Mouse (Mus musculus): Measurements from ENCODE around the gene Krt79. TPM values are rescaled to one million over a fixed set of nuclear protein-coding genes. Genes with fewer than 3 reads are reported as not detected.

Krt79 gene
- total and polyA plus RNA-seq, 2 experiments from 2014 or later = 0.31 TPM; not detected in 1

GRCm38 (mm10) chr15:101895216-101895615 is 44.9 kb downstream of the Krt79 start:
- ATAC-seq (ENCODE audit: insufficient read depth, low read depth) (no peak), DNase-seq (ENCODE audit: low spot score) (no peak)
- Histone ChIP-seq H3K4me2 (ENCODE audit: low read depth, low read length) (no peak overlapping the region), H3K9me3 (replicated peaks; ENCODE audit: control insufficient read depth, low read length) (no peaks in the 10 kb centered on the region), H3K4me1 (ENCODE audit: control insufficient read depth, insufficient read depth) (no peaks in the 10 kb centered on the region), H3K27me3 (ENCODE audit: control insufficient read depth, insufficient read depth, low read length) (no peaks in the 10 kb centered on the region), H3K4me3 (ENCODE audit: low read depth, low read length) (no peak overlapping the region), H3K36me3 (replicated peaks; ENCODE audit: control insufficient read depth, insufficient read depth, low read length) (no peaks in the 10 kb centered on the region), H3K9ac (replicated peaks; ENCODE audit: low read depth, low read length) (no peak overlapping the region), H3K27ac (ENCODE audit: low read depth) (no peak overlapping the region)
- WGBS = 86% methylated on average over 4 of the region's 4 CpGs
- no peak for TF ChIP-seq CTCF (IDR thresholded peaks at IDR 0.05; ENCODE audit: low read depth)
- no peak for TF ChIP-seq EP300 (IDR thresholded peaks at IDR 0.05; ENCODE audit: low read depth)

GRCm38 (mm10) chr15:101892820-101893219 is 47.3 kb downstream of the Krt79 start, which contains the start of gene Krt76:
Gene Krt76, minus strand, starts transcription at chr15:101892920.
- Histone ChIP-seq H3K4me1 (ENCODE audit: control insufficient read depth, insufficient read depth) (no peaks in the 10 kb centered on the region), H3K27me3 (ENCODE audit: control insufficient read depth, insufficient read depth, low read length) (no peaks in the 10 kb centered on the region), H3K9ac (replicated peaks; ENCODE audit: low read depth, low read length) (no peak within 1 kb of the TSS), H3K27ac (ENCODE audit: low read depth) (no peak within 1 kb of the TSS), H3K36me3 (replicated peaks; ENCODE audit: control insufficient read depth, insufficient read depth, low read length) (no peaks in the 10 kb centered on the region), H3K4me3 (ENCODE audit: low read depth, low read length) (no peak within 1 kb of the TSS), H3K4me2 (ENCODE audit: low read depth, low read length) (no peak within 1 kb of the TSS), H3K9me3 (replicated peaks; ENCODE audit: control insufficient read depth, low read length) (no peaks in the 10 kb centered on the region)
- WGBS = 55% methylated on average over 4 of the region's 4 CpGs
- TF ChIP-seq EP300 (IDR thresholded peaks at IDR 0.05; ENCODE audit: low read depth) = no peak
- DNase-seq (ENCODE audit: low spot score) = no peak
- ATAC-seq (ENCODE audit: insufficient read depth, low read depth) = no peak

- no peak overlapping the region for H3K9ac ChIP-seq (replicated peaks; ENCODE audit: low read depth, low read length)
- DNase-seq (ENCODE audit: low spot score) (no peak), ATAC-seq (ENCODE audit: insufficient read depth, low read depth) (no peak)
- H3K27ac ChIP-seq (ENCODE audit: low read depth) = no peak overlapping the region
- H3K36me3 ChIP-seq (replicated peaks; ENCODE audit: control insufficient read depth, insufficient read depth, low read length) = no peaks in the 10 kb centered on the region
- H3K27me3 ChIP-seq (ENCODE audit: control insufficient read depth, insufficient read depth, low read length) = peaks cover 15% of the 10 kb centered on the region; the same call in 1 of the 2 replicates
- H3K9me3 ChIP-seq (replicated peaks; ENCODE audit: control insufficient read depth, low read length) = no peaks in the 10 kb centered on the region
- no peak overlapping the region for H3K4me2 ChIP-seq (ENCODE audit: low read depth, low read length)
- no peak for TF ChIP-seq CTCF (IDR thresholded peaks at IDR 0.05; ENCODE audit: low read depth)
- no peak for TF ChIP-seq EP300 (IDR thresholded peaks at IDR 0.05; ENCODE audit: low read depth)
- H3K4me1 ChIP-seq (ENCODE audit: control insufficient read depth, insufficient read depth) = no peaks in the 10 kb centered on the region
- no peak overlapping the region for H3K4me3 ChIP-seq (ENCODE audit: low read depth, low read length)
- 12% methylated on average over 11 of the region's 11 CpGs for WGBS
Measured at GRCm38 (mm10) chr15:101879776-101880175, 60.3 kb downstream of the Krt79 start.

Small RNA genes within 50 kb of the gene (microRNA-seq; reads per million reads assigned to microRNA genes)
- gene Gm44356 = not detected

Other genes starting within 250 kb of the Krt79 start
- gene Krt6a, start 246.0 kb downstream of the Krt79 start, total RNA-seq (2014; rRNA removed; ENCODE audit: low replicate concordance) = 2.8 TPM in 1 of 2 replicates, not detected in the other
- not detected in 2 replicates for gene Krt6a, start 246.0 kb downstream of the Krt79 start, polyA plus RNA-seq (2015; fragmentation: Nextera tagmentation; extraction: Ambion mirVana)
- gene Krt5, start 227.4 kb downstream of the Krt79 start, total RNA-seq (2014; rRNA removed; ENCODE audit: low replicate concordance) = 7.4 TPM in 1 of 2 replicates, not detected in the other
- gene Krt5, start 227.4 kb downstream of the Krt79 start, polyA plus RNA-seq (2015; fragmentation: Nextera tagmentation; extraction: Ambion mirVana) = 0.05 TPM in 1 of 2 replicates, not detected in the other
- gene Krt71, start 197.2 kb downstream of the Krt79 start, total RNA-seq (2014; rRNA removed; ENCODE audit: low replicate concordance) = not detected in 2 replicates
- gene Krt71, start 197.2 kb downstream of the Krt79 start, polyA plus RNA-seq (2015; fragmentation: Nextera tagmentation; extraction: Ambion mirVana) = not detected in 2 replicates
- not detected in 2 replicates for gene Krt72, start 153.9 kb downstream of the Krt79 start, total RNA-seq (2014; rRNA removed; ENCODE audit: low replicate concordance)
- not detected in 2 replicates for gene Krt72, start 153.9 kb downstream of the Krt79 start, polyA plus RNA-seq (2015; fragmentation: Nextera tagmentation; extraction: Ambion mirVana)
- gene Krt73, start 138.0 kb downstream of the Krt79 start, total RNA-seq (2014; rRNA removed; ENCODE audit: low replicate concordance) = not detected in 2 replicates
- gene Krt73, start 138.0 kb downstream of the Krt79 start, polyA plus RNA-seq (2015; fragmentation: Nextera tagmentation; extraction: Ambion mirVana) = not detected in 2 replicates
- not detected in 2 replicates for gene Krt2, start 122.2 kb downstream of the Krt79 start, total RNA-seq (2014; rRNA removed; ENCODE audit: low replicate concordance)
- gene Krt2, start 122.2 kb downstream of the Krt79 start, polyA plus RNA-seq (2015; fragmentation: Nextera tagmentation; extraction: Ambion mirVana) = not detected in 2 replicates
- not detected in 2 replicates for gene Krt1, start 89.5 kb downstream of the Krt79 start, total RNA-seq (2014; rRNA removed; ENCODE audit: low replicate concordance)
- gene Krt1, start 89.5 kb downstream of the Krt79 start, polyA plus RNA-seq (2015; fragmentation: Nextera tagmentation; extraction: Ambion mirVana) = 0.31 TPM in 1 of 2 replicates, not detected in the other
- gene Krt77, start 70.6 kb downstream of the Krt79 start, total RNA-seq (2014; rRNA removed; ENCODE audit: low replicate concordance) = not detected in 2 replicates
- gene Krt77, start 70.6 kb downstream of the Krt79 start, polyA plus RNA-seq (2015; fragmentation: Nextera tagmentation; extraction: Ambion mirVana) = not detected in 2 replicates
- not detected in 2 replicates for gene Krt76, start 47.4 kb downstream of the Krt79 start, total RNA-seq (2014; rRNA removed; ENCODE audit: low replicate concordance)
- not detected in 2 replicates for gene Krt76, start 47.4 kb downstream of the Krt79 start, polyA plus RNA-seq (2015; fragmentation: Nextera tagmentation; extraction: Ambion mirVana)
- gene Krt4, start 15.6 kb downstream of the Krt79 start, total RNA-seq (2014; rRNA removed; ENCODE audit: low replicate concordance) = 5.4 TPM in 1 of 2 replicates, not detected in the other
- 0.12 TPM in 1 of 2 replicates, not detected in the other for gene Krt4, start 15.6 kb downstream of the Krt79 start, polyA plus RNA-seq (2015; fragmentation: Nextera tagmentation; extraction: Ambion mirVana)
- not detected in 2 replicates for gene Krt78, start 14.0 kb upstream of the Krt79 start, total RNA-seq (2014; rRNA removed; ENCODE audit: low replicate concordance)
- gene Krt78, start 14.0 kb upstream of the Krt79 start, polyA plus RNA-seq (2015; fragmentation: Nextera tagmentation; extraction: Ambion mirVana) = not detected in 2 replicates
- 19.0 and 110 TPM in 2 replicates for gene Krt8, start 64.2 kb upstream of the Krt79 start, total RNA-seq (2014; rRNA removed; ENCODE audit: low replicate concordance)
- 7.2 and 10.0 TPM in 2 replicates for gene Krt8, start 64.2 kb upstream of the Krt79 start, polyA plus RNA-seq (2015; fragmentation: Nextera tagmentation; extraction: Ambion mirVana)
- 12.9 and 75.9 TPM in 2 replicates for gene Krt18, start 87.9 kb upstream of the Krt79 start, total RNA-seq (2014; rRNA removed; ENCODE audit: low replicate concordance)
- gene Krt18, start 87.9 kb upstream of the Krt79 start, polyA plus RNA-seq (2015; fragmentation: Nextera tagmentation; extraction: Ambion mirVana) = 15.0 and 15.3 TPM in 2 replicates
- gene Eif4b, start 133.4 kb upstream of the Krt79 start, total RNA-seq (2014; rRNA removed; ENCODE audit: low replicate concordance) = 109 and 110 TPM in 2 replicates
- 40.6 and 46.0 TPM in 2 replicates for gene Eif4b, start 133.4 kb upstream of the Krt79 start, polyA plus RNA-seq (2015; fragmentation: Nextera tagmentation; extraction: Ambion mirVana)
- 40.3 and 57.9 TPM in 2 replicates for gene Tns2, start 160.1 kb upstream of the Krt79 start, total RNA-seq (2014; rRNA removed; ENCODE audit: low replicate concordance)
- gene Tns2, start 160.1 kb upstream of the Krt79 start, polyA plus RNA-seq (2015; fragmentation: Nextera tagmentation; extraction: Ambion mirVana) = 21.9 and 24.6 TPM in 2 replicates
- gene Spryd3, start 195.9 kb upstream of the Krt79 start, total RNA-seq (2014; rRNA removed; ENCODE audit: low replicate concordance) = 20.0 and 22.8 TPM in 2 replicates
- 15.1 and 16.0 TPM in 2 replicates for gene Spryd3, start 195.9 kb upstream of the Krt79 start, polyA plus RNA-seq (2015; fragmentation: Nextera tagmentation; extraction: Ambion mirVana)
- gene Igfbp6, start 204.0 kb upstream of the Krt79 start, total RNA-seq (2014; rRNA removed; ENCODE audit: low replicate concordance) = 30.5 and 35.4 TPM in 2 replicates
- gene Igfbp6, start 204.0 kb upstream of the Krt79 start, polyA plus RNA-seq (2015; fragmentation: Nextera tagmentation; extraction: Ambion mirVana) = 24.0 and 24.2 TPM in 2 replicates
- 1.7 TPM in 1 of 2 replicates, not detected in the other for gene Soat2, start 210.2 kb upstream of the Krt79 start, total RNA-seq (2014; rRNA removed; ENCODE audit: low replicate concordance)
- gene Soat2, start 210.2 kb upstream of the Krt79 start, polyA plus RNA-seq (2015; fragmentation: Nextera tagmentation; extraction: Ambion mirVana) = 0.08 and 0.14 TPM in 2 replicates